Mouse (Mus musculus) CH12.LX (cell line): Measurements from ENCODE around the gene Mrps12. TPM values are rescaled to one million over a fixed set of nuclear protein-coding genes. Genes with fewer than 3 reads are reported as not detected.

Source experiments
- DNase-seq: peaks from one replicate; pipeline ENCODE4 v3.0.0-alpha.2; 2013; ENCODE audit errors: extremely low read depth
- H3K27ac ChIP-seq: 2 replicates; pipeline ENCODE4 v1.5.1; 2012; ENCODE audit warnings: low read depth, mild to moderate bottlenecking, control low read depth, moderate library complexity; ENCODE audit not compliant: insufficient read depth
- H3K27me3 ChIP-seq: replicated peaks from 2 replicates; pipeline ENCODE3; 2012; ENCODE audit warnings: inconsistent platforms
- H3K36me3 ChIP-seq, 2 experiments: replicated peaks in 1 of 2; 2 replicates each; pipeline versions ENCODE3 to v1.6.1; 2012; ENCODE audit warnings: inconsistent platforms in 1 of 2, low read length in 1 of 2, mild to moderate bottlenecking in 1 of 2, mixed read lengths in 1 of 2, moderate library complexity in 1 of 2; ENCODE audit not compliant: control insufficient read depth in 1 of 2, insufficient read depth in 1 of 2
- H3K4me1 ChIP-seq, 2 experiments: 2 replicates each; pipeline ENCODE4 v1.6.1; 2012; ENCODE audit warnings: inconsistent platforms in 1 of 2, moderate library complexity in 1 of 2; ENCODE audit not compliant: insufficient read depth in 2 of 2, control insufficient read depth in 1 of 2
- H3K4me2 ChIP-seq: 2 replicates; pipeline ENCODE4 v1.6.1; 2012; ENCODE audit warnings: low read depth, mild to moderate bottlenecking, control low read depth; ENCODE audit not compliant: poor library complexity, insufficient read depth, severe bottlenecking
- H3K4me3 ChIP-seq, 3 experiments: fragments of 150-350 bp in 1 of 3; sonication (generic) in 1 of 3; replicated peaks in 1 of 3; 2 replicates each; pipeline versions ENCODE3 to v1.5.1; 2011 to 2012; ENCODE audit warnings: low read depth in 2 of 3, low read length in 2 of 3, mild to moderate bottlenecking in 2 of 3, moderate library complexity in 2 of 3, control low read depth in 1 of 3, improper control_type of control experiment in 1 of 3, inconsistent platforms in 1 of 3, mixed read lengths in 1 of 3; ENCODE audit not compliant: poor library complexity in 1 of 3
- H3K79me2 ChIP-seq: replicated peaks from 2 replicates; pipeline ENCODE4 v1.6.1; 2012; ENCODE audit warnings: mild to moderate bottlenecking, moderate library complexity; ENCODE audit not compliant: control insufficient read depth, poor library complexity, insufficient read depth, severe bottlenecking; ENCODE audit errors: extremely low read depth
- H3K9ac ChIP-seq: 2 replicates; pipeline ENCODE4 v1.6.1; 2012; ENCODE audit warnings: low read depth, mild to moderate bottlenecking, control low read depth, moderate library complexity; ENCODE audit not compliant: insufficient read depth
- H3K9me3 ChIP-seq: replicated peaks from 2 replicates; pipeline ENCODE3; 2012; ENCODE audit warnings: low read length, inconsistent platforms, mixed read lengths
- BHLHE40 ChIP-seq: IDR thresholded peaks from 2 replicates; pipeline ENCODE4 v1.6.1; 2011; ENCODE audit warnings: mild to moderate bottlenecking, low read depth, low read length, improper control_type of control experiment
- CTCF ChIP-seq, 2 experiments: IDR thresholded peaks in 1 of 2; conservative IDR thresholded peaks in 1 of 2; 2 replicates each; pipeline ENCODE4 v1.5.1; 2011 to 2012; ENCODE audit warnings: low read depth in 2 of 2, low read length in 2 of 2, improper control_type of control experiment in 1 of 2, inconsistent platforms in 1 of 2, mild to moderate bottlenecking in 1 of 2, moderate library complexity in 1 of 2
- E2F4 ChIP-seq: IDR thresholded peaks from 2 replicates; pipeline ENCODE4 v1.6.1; 2011; ENCODE audit warnings: low read depth, low read length, improper control_type of control experiment; ENCODE audit not compliant: insufficient replicate concordance
- EP300 ChIP-seq: IDR thresholded peaks from 2 replicates; pipeline ENCODE4 v1.6.1; 2011; ENCODE audit warnings: low read length, improper control_type of control experiment
- GABPA ChIP-seq: IDR thresholded peaks from 2 replicates; pipeline ENCODE4 v1.6.1; 2012; ENCODE audit warnings: low read depth, low read length, improper control_type of control experiment, inconsistent platforms; ENCODE audit not compliant: insufficient replicate concordance
- IRF4 ChIP-seq: IDR thresholded peaks from 2 replicates; pipeline ENCODE4 v1.6.1; 2014; ENCODE audit warnings: low read depth, mild to moderate bottlenecking, inconsistent platforms, low read length, improper control_type of control experiment
- JUN ChIP-seq: IDR thresholded peaks from 2 replicates; pipeline ENCODE4 v1.6.1; 2011; ENCODE audit warnings: low read depth, mild to moderate bottlenecking, low read length, improper control_type of control experiment, moderate library complexity; ENCODE audit not compliant: insufficient read depth
- JUND ChIP-seq: conservative IDR thresholded peaks from 2 replicates; pipeline ENCODE4 v1.6.1; 2011; ENCODE audit warnings: low read depth, low read length, improper control_type of control experiment
- MAFK ChIP-seq: IDR thresholded peaks from 2 replicates; pipeline ENCODE4 v1.6.1; 2011; ENCODE audit warnings: low read length, improper control_type of control experiment; ENCODE audit not compliant: insufficient replicate concordance
- MAX ChIP-seq: IDR thresholded peaks from 2 replicates; pipeline ENCODE4 v1.6.1; 2011; ENCODE audit warnings: low read length, improper control_type of control experiment
- MEF2A ChIP-seq: IDR thresholded peaks from 2 replicates; pipeline ENCODE4 v1.6.1; 2014; ENCODE audit warnings: low read depth, mild to moderate bottlenecking, inconsistent platforms, low read length, improper control_type of control experiment, borderline replicate concordance
- MXI1 ChIP-seq: IDR thresholded peaks from 2 replicates; pipeline ENCODE4 v1.6.1; 2011; ENCODE audit warnings: mild to moderate bottlenecking, low read depth, low read length, improper control_type of control experiment
- POLR2A ChIP-seq: IDR thresholded peaks from 2 replicates; pipeline ENCODE4 v1.6.1; 2011; ENCODE audit warnings: low read depth, mild to moderate bottlenecking, improper control_type of control experiment, low read length
- RAD21 ChIP-seq: IDR thresholded peaks from 2 replicates; pipeline ENCODE4 v1.6.1; 2011; ENCODE audit warnings: low read depth, mild to moderate bottlenecking, low read length, improper control_type of control experiment, moderate library complexity
- SIN3A ChIP-seq: IDR thresholded peaks from 2 replicates; pipeline ENCODE4 v1.6.1; 2012; ENCODE audit warnings: low read length, improper control_type of control experiment, inconsistent platforms
- TCF12 ChIP-seq: IDR thresholded peaks from 2 replicates; pipeline ENCODE4 v1.6.1; 2014; ENCODE audit warnings: low read depth, mild to moderate bottlenecking, inconsistent platforms, low read length, improper control_type of control experiment
- UBTF ChIP-seq: IDR thresholded peaks from 2 replicates; pipeline ENCODE4 v1.6.1; 2012; ENCODE audit warnings: low read depth, mild to moderate bottlenecking, inconsistent platforms, low read length, improper control_type of control experiment, moderate library complexity
- USF1 ChIP-seq: IDR thresholded peaks from 2 replicates; pipeline ENCODE4 v1.6.1; 2014; ENCODE audit warnings: low read depth, mild to moderate bottlenecking, inconsistent platforms, low read length, improper control_type of control experiment
- ZMIZ1 ChIP-seq: IDR thresholded peaks from 2 replicates; pipeline ENCODE4 v1.6.1; 2012; ENCODE audit warnings: low read depth, mild to moderate bottlenecking, inconsistent platforms, low read length, improper control_type of control experiment
- ZNF384 ChIP-seq: IDR thresholded peaks from 2 replicates; pipeline ENCODE4 v1.6.1; 2012; ENCODE audit warnings: low read depth, low read length, improper control_type of control experiment, inconsistent platforms
- dilution Hi-C: fragments of 300-500 bp; cut with MboI; formaldehyde crosslinking; loops from 2 replicates; pipeline ENCODE4 v1.14.3; 2020; ENCODE audit warnings: low sequenced_read_pairs; ENCODE audit not compliant: extremely low pct_unique_long_range_greater_than_20kb, extremely low pct_ligation_motif_present
- in situ Hi-C: fragments of 300-500 bp; cut with MboI; formaldehyde crosslinking; loops from 3 replicates; pipeline ENCODE4 v1.14.3; 2019; ENCODE audit warnings: low sequenced_read_pairs, low pct_ligation_motif_present, low pct_unique_long_range_greater_than_20kb, mixed read lengths
- polyA plus RNA-seq: library from polyadenylated mRNA; unstranded; fragments of >175 nt; gene quantifications from 2 replicates; pipeline ENCODE4 v1.2.1, GENCODE M21; 2012; ENCODE audit warnings: low read depth; ENCODE audit not compliant: insufficient read length
- total RNA-seq, 2 experiments: library from RNA; depleted of rRNA; stranded (reverse); fragments of 300-350 nt in 1 of 2; fragments of >200 nt in 1 of 2; gene quantifications; 2 replicates each; pipeline ENCODE4 v1.2.3; 2012 to 2014

Gene Mrps12
- total and polyA plus RNA-seq, 3 experiments = 66.0 to 112 (median 91.6) TPM

GRCm38 (mm10) chr7:28741368-28741708, 282 bp downstream of the Mrps12 start:
- H3K27ac ChIP-seq = 0 out of 2 replicates have a peak overlapping the region, but pooled peaks have one; percentile 26
- H3K4me1 ChIP-seq = peaks cover 0 to 23% of the 10 kb centered on the region in 2 experiments; a peak in 2 of 4 replicates
- DNase-seq = no peak
- peaks cover 2% of the 10 kb centered on the region for H3K9me3 ChIP-seq
- peak; percentile 77; the same call in 1 of the 2 replicates for TF ChIP-seq SIN3A
- peak; percentile 57; the same call in 1 of the 2 replicates for TF ChIP-seq MXI1
- TF ChIP-seq MEF2A = no peak
- no peak for TF ChIP-seq UBTF
- TF ChIP-seq, all 38 proteins: peak for 2
- Histone ChIP-seq H3K79me2 (no peaks in the 10 kb centered on the region; the same call in none of the 2 replicates), H3K4me3 (peak overlapping the region; percentile 84 to 97 (median 86)), H3K9ac (peak overlapping the region; percentile 95), H3K27me3 (no peaks in the 10 kb centered on the region), H3K36me3 (peaks cover 23 to 55% of the 10 kb centered on the region in 2 experiments), H3K4me2 (peak overlapping the region; percentile 53)
- in situ Hi-C loops = no loop called here
- dilution Hi-C loops = no loop called here

DNA sequence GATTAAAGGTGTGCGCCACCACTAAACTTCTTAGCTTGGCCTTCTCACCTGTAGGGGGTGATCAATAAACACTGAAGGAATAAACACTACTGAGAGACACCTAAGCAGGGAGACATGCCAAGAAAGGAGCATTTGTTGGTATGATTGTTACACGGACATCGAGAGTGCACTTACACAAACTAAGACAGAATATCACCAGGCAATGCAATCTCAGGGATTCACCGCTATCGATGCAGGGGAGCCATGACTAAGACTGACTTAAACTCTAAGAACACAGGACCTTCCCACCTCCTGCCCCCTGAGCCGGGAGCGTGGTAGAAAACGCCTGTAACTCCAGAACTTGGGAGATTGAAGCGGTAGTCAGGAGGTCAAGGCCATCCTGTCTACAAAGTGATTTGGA, 671 bp downstream of the Mrps12 start:
- peak; percentile 29 for DNase-seq
- peaks cover 0 to 23% of the 10 kb centered on the region in 2 experiments; a peak in 2 of 4 replicates for H3K4me1 ChIP-seq
- H3K4me3 ChIP-seq = peak overlapping the region; percentile 84 to 97 (median 86)
- no peak for TF ChIP-seq POLR2A
- peak; percentile 12 for TF ChIP-seq RAD21
- no peak for TF ChIP-seq MXI1
- TF ChIP-seq UBTF = no peak
- no peaks in the 10 kb centered on the region for H3K27me3 ChIP-seq
- H3K79me2 ChIP-seq = no peaks in the 10 kb centered on the region; the same call in none of the 2 replicates
- H3K27ac ChIP-seq = 0 out of 2 replicates have a peak overlapping the region, but pooled peaks have one; percentile 26
- peaks cover 19 to 51% of the 10 kb centered on the region in 2 experiments for H3K36me3 ChIP-seq
- in situ Hi-C loops = no loop called here
- peak overlapping the region; percentile 95 for H3K9ac ChIP-seq
- H3K9me3 ChIP-seq = peaks cover 2% of the 10 kb centered on the region
- dilution Hi-C loops = no loop called here
- peak overlapping the region; percentile 53 for H3K4me2 ChIP-seq

GRCm38 (mm10) chr7:28739829-28740228, 1.8 kb downstream of the Mrps12 start:
- H3K9ac ChIP-seq = no peak overlapping the region
- dilution Hi-C loops = no loop called here

More at GRCm38 (mm10) chr7:28739829-28740228, 1.8 kb downstream of the Mrps12 start:
- no peak for DNase-seq
- Histone ChIP-seq H3K4me1 (peaks cover 0 to 23% of the 10 kb centered on the region in 2 experiments; a peak in 2 of 4 replicates), H3K79me2 (no peaks in the 10 kb centered on the region; the same call in none of the 2 replicates), H3K27me3 (no peaks in the 10 kb centered on the region), H3K36me3 (peaks cover 14 to 42% of the 10 kb centered on the region in 2 experiments), H3K9me3 (peaks cover 2% of the 10 kb centered on the region), H3K27ac (no peak overlapping the region), H3K4me2 (no peak overlapping the region), H3K4me3 (no peak overlapping the region)
- in situ Hi-C loops = no loop called here
- TF ChIP-seq EP300 = no peak
- TF ChIP-seq POLR2A = no peak
- no peak for TF ChIP-seq JUND
- TF ChIP-seq CTCF (conservative IDR thresholded peaks at IDR 0.05 in 1 of 2, IDR thresholded peaks at IDR 0.05 in 1 of 2; ENCODE audit: low read depth in 2 of 2, low read length in 2 of 2) = no peak
- TF ChIP-seq MXI1 = no peak
- no peak for TF ChIP-seq RAD21
- no peak for TF ChIP-seq E2F4
- TF ChIP-seq ZMIZ1 = no peak
- no peak for TF ChIP-seq IRF4
- no peak for TF ChIP-seq BHLHE40
- no peak for TF ChIP-seq MAFK
- no peak for TF ChIP-seq USF1
- no peak for TF ChIP-seq SIN3A
- TF ChIP-seq MAX = no peak
- no peak for TF ChIP-seq ZNF384
- TF ChIP-seq JUN = no peak
- TF ChIP-seq MEF2A = no peak
- TF ChIP-seq TCF12 = no peak
- TF ChIP-seq GABPA = no peak
